Mouse (Mus musculus) T-cell, adult 2 months (primary cell): Measurements from ENCODE around the gene Mrps36.
A peak's percentile ranks its signal among the peaks of the same experiment; 100 is the strongest.
"Not testable (repeated sequence)": the region's sequence is repeated elsewhere in the genome, so short reads cannot be mapped to it uniquely, and the experiment has no call there.

Experiments
- DNase-seq: peaks from one replicate; pipeline ENCODE4 v3.0.0; 2022; ENCODE audit warnings: low spot score

The Mrps36 gene

DNA sequence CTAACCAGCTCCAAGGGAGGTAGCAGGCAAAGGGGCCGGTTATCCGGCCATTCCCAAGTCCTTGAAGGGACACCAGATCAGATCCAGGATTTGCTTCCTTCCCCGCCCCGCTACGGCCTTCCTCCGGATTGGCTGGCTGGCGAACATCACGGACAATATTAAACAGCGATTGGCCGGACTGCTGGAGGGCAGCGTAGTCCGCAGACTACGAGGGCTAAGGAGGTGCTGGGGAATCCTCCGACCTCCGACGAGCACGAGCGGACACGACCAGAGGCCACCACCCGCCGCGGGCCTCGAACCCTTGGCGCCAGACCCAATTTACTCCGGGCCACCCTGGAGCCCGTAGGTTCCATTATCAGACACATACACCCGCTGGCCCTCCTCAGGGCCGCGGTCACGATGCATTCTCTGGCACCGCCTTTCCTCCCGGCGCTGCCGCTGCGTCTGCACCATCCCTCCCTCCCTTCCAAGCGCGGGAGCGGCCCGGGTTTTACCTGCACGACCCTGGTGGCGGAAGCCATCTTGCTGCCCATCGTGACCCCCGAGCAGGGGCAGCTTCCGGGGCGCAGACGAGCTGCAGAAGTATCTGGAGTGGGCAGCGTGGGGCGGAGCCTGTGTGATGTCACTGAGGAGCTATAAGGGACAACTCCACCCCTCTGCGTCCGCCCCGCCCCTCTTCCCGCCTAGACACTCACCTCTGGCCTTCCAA is at the start of gene Mrps36:
Mrps36 (minus strand) TSS at position 624 of the 709 bp plus-strand sequence.
- peak; percentile 86 for DNase-seq

- DNase-seq = no peak
Measured at GRCm38 (mm10) chr13:100789083-100789482, 44.6 kb upstream of the Mrps36 start.

DNA sequence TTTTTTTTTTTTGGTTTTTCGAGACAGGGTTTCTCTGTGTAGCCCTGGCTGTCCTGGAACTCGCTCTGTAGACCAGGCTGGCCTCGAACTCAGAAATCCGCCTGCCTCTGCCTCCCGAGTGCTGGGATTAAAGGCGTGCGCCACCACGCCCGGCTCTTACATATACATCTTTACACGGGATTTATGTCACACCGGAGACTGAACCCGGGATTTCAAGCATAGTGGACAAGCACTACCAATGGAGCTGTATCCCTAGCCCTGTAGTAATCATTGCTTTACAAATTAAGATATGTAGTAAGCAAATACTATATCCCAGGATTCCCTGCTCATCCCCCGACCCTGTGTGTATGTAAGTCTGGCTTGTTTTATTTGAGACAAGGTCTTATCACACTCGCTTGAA is 43.6 kb upstream of the Mrps36 start:
- not testable (repeated sequence) for DNase-seq

DNA sequence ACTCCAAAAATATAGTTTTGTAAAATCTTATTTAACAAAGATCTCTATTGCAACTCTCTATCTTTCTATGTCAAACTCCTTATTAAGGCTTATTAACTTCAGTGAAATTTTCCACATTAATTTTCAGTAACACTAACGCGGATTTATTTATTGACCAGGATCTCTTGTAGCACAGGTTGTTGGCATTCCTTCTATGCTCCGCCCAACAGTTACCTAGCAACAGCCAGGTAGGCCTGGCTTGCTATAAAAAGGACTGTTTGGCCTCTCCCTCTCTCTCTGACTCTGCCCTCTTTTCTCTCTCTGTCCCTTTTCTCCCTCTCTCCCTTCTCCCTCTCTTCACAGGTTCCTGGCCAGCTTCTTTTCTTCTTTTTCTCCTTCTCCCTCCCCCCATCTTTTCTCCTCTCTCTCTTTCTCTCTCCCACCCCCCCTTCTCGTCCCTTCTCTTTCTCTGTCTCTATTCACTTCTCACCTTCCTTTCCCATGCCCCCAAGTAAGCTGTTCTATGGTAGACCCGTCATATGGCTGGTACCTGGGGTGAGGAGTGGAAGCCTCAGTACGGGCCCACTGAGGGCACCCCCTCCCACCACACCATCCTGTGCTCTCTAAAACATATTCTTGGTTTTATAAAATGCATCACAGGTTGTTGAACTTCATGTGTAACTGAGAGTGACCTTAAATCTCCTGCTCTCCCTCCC is 43.0 kb upstream of the Mrps36 start:
- DNase-seq = no peak

DNA sequence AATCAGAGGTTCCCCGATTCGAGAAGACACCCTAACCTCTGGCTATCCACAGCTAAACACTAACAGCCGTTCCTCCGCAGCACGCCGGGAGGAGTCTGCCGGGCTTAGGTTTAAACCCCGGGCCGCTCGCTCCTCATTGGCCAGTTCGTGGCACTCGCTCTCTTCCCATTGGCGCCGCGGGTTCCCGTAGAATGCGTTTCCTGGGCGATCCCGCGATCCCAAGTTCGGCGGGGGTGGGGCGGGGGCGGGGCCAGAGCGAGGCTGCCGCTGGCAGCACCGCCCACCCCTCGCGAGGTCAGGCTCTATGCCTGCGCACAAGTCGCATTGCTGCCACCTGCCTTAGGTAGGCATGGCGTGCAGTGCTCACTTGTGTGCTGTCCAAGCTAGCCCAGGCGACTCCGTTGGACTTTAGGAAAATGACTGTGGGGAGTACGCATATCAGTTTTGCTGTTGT is 42.0 kb upstream of the Mrps36 start, which contains the start of gene Ccnb1:
Ccnb1 (minus strand) TSS at position 157 of the 454 bp plus-strand sequence.
- peak; percentile 83 for DNase-seq

DNA sequence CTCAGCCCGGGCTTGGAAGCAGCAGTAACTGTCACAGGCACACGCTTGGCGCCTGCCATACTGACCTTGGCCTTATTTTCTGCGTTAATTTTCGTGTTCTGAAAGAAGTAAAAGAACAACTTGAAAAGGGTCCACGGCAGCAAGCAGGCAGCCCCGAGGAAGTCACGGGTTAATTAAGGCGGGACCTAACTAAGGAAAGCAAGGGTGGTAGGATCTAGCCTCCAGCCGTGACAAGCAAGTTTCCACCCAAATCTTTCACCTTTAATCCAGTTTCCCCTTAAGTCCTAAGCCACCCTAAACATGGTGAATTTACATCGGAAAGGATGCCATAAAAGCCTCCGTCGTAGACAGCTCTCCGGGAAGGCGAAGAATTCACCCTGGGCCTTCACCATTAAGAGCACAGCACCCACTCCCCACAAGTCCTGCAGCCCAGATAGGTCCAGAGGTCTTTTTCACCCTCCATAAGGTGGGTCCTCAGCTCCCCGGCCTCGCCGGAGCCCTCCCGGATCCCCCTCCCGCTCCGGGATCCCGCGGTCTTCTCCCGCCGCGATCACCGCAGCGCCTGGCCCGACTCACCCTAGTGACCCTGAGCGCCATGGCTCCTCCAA is 41.5 kb upstream of the Mrps36 start:
- DNase-seq = peak; percentile 12

GRCm38 (mm10) chr13:100777491-100777890 is 33.0 kb upstream of the Mrps36 start:
- DNase-seq = no peak

DNA sequence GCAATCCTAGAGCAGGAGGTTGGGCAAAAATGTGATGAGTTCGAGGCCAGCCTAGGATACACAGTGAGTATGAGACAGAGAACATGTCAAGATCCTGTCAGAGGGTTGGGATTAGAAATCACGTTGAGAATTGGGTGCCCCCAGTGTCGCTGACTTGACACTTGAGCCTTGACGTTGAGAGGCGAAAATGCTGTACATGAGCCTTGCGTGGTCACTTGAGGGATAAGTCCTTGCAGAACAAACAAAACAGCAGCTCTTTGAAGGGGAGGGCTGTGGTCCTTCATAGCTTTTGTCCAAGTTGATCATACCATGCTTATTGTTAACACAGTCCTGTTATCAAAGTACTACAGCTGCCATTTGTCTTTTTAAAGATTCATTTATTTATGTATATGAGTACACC is 32.3 kb upstream of the Mrps36 start:
- no peak for DNase-seq

- DNase-seq = no peak
Measured at GRCm38 (mm10) chr13:100776056-100776419, 31.6 kb upstream of the Mrps36 start.

GRCm38 (mm10) chr13:100775252-100776055 is 31.0 kb upstream of the Mrps36 start, which contains the start of gene Cenph:
Cenph (minus strand) TSS chr13:100775899.
- peak; percentile 83 for DNase-seq

- no peak for DNase-seq
Measured at GRCm38 (mm10) chr13:100774704-100775103, 30.2 kb upstream of the Mrps36 start.

GRCm38 (mm10) chr13:100755329-100755728 is 10.9 kb upstream of the Mrps36 start:
- DNase-seq = no peak

- no peak for DNase-seq
Measured at GRCm38 (mm10) chr13:100754186-100754585, 9.7 kb upstream of the Mrps36 start.

DNA sequence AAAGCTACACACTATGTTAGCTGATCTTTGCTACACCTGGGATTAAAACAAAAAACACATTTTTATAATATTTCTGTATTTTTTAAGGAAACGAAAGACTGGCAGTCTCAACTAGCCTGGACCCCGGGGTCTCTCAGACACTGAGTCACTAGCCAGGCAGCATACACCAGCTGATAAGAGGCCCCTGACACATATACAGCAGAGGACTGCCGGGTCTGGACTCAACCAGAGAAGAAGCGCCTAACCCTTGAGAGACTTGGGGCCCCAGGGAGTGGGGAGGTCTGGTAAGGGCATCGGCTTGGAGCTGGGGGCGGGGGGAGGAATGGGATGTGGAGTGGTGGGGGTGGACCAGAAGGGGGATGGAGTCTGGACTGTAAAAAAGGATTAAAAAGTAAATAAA is 8.6 kb upstream of the Mrps36 start:
- DNase-seq = no peak

DNA sequence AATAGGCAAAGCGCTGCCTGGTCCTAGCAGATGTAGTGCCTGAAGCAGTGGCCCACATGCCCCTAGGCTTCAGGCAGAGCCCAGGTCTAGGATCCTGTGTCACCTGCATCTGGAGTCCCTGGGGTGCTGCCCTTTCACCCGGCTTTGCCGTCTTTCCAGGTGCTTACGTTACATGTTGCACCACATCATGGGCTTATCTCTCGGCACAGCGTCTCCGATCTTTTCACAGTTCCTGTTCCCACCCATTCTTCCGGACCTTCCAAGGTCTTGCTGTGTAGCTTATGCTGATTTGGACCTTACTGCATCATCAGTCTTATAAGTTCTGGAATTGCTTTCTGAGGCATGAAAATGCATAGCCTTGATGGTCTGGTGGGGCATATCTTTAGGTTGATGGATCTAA is 8.1 kb upstream of the Mrps36 start:
- DNase-seq = no peak

GRCm38 (mm10) chr13:100751402-100751801 is 6.9 kb upstream of the Mrps36 start:
- DNase-seq = no peak

GRCm38 (mm10) chr13:100750799-100751198 is 6.3 kb upstream of the Mrps36 start:
- DNase-seq = no peak

- DNase-seq = no peak
Measured at GRCm38 (mm10) chr13:100748638-100749037, 4.2 kb upstream of the Mrps36 start.

DNA sequence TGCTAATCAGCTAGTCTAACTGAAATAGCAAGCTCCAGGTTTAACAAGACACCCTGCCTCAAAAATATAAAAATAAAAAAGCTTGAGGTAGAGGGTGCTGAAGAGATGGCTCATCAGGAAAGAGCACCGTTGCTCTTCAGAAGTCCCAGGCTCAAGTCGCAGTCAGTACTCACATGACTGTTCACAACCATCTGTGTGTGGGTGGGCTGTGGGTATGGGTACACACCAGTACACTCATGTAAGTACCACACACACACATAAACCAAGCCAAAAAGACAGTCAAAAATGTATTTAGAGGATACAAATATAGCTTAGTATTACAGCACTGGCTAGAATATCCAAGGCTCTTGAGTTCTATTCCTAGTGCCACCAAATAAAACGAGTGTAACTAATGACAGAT is 1.6 kb upstream of the Mrps36 start:
- no peak for DNase-seq

DNA sequence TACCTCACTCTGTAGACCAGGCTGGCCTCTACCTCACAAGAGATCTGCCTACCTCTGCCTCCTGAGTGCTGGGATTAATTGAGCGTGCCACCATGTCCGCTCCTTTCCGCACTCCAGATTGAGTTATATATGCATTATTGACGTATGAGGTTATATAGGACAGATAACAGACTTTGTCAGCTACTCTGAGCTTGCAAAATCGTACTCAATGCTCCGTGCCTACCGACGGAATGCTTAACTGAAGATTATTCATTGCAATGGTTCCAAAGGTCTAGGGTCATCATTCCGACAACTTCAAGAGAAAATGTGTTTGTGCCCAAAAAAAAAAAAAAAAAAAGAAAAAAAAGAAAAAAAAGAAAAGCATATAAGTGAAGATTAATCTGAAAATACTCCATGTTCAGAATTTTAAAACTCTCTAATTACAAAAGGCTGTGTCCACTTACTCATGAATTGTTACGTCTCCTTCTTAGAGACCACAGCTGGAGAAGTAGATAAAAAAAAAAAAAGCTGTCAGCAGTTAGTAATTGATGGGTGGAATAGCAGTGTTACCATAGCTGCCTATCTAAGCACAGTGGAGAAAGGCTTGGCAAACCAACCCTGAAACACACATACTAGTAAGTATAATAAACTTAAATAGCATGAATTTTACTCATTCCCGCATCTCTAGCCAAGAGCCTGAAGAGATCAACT is 968 bp downstream of the Mrps36 start:
- DNase-seq = no peak

- no peak for DNase-seq
Measured at GRCm38 (mm10) chr13:100742831-100743230, 1.6 kb downstream of the Mrps36 start.

GRCm38 (mm10) chr13:100732756-100733155 is 11.7 kb downstream of the Mrps36 start:
- no peak for DNase-seq
